Mouse (Mus musculus) thymus, adult 2 months (tissue): Measurements from ENCODE around the gene Baiap2l2. TPM values are rescaled to one million over a fixed set of nuclear protein-coding genes. Genes with fewer than 3 reads are reported as not detected.
A peak's percentile ranks its signal among the peaks of the same experiment; 100 is the strongest.

Experiments
- DNase-seq: peaks from one replicate; pipeline ENCODE4 v3.0.0; 2021
- H3K27ac ChIP-seq: fragments of 200-500 bp; 2 replicates; pipeline ENCODE4 v1.5.1; 2012; ENCODE audit warnings: low read length, control low read depth; ENCODE audit not compliant: control insufficient read depth, insufficient read depth
- H3K27me3 ChIP-seq: fragments of 200-500 bp; 2 replicates; pipeline ENCODE4 v1.6.1; 2012; ENCODE audit warnings: mild to moderate bottlenecking, low read length, moderate library complexity, mixed read lengths; ENCODE audit not compliant: control insufficient read depth, insufficient read depth
- H3K36me3 ChIP-seq: fragments of 200-500 bp; 2 replicates; pipeline ENCODE4 v1.6.1; 2012; ENCODE audit warnings: mild to moderate bottlenecking, low read length, moderate library complexity; ENCODE audit not compliant: control insufficient read depth, insufficient read depth
- H3K4me1 ChIP-seq: fragments of 200-500 bp; replicated peaks from 2 replicates; pipeline ENCODE4 v1.6.1; 2012; ENCODE audit warnings: low read length; ENCODE audit not compliant: control insufficient read depth, insufficient read depth
- H3K4me3 ChIP-seq: fragments of 200-500 bp; 2 replicates; pipeline ENCODE4 v1.5.1; 2012; ENCODE audit warnings: mild to moderate bottlenecking, low read length, control low read depth, moderate library complexity; ENCODE audit not compliant: control insufficient read depth, insufficient read depth
- CTCF ChIP-seq: fragments of 200-500 bp; IDR thresholded peaks from 2 replicates; pipeline ENCODE4 v1.5.1; 2012; ENCODE audit warnings: mild to moderate bottlenecking, control low read depth, low read length, moderate library complexity, borderline replicate concordance; ENCODE audit not compliant: control insufficient read depth, poor library complexity, insufficient read depth; ENCODE audit errors: extremely low read depth
- POLR2A ChIP-seq: fragments of 200-500 bp; IDR thresholded peaks from 2 replicates; pipeline ENCODE4 v1.6.1; 2012; ENCODE audit warnings: mild to moderate bottlenecking, low read length, control low read depth, moderate library complexity; ENCODE audit not compliant: control insufficient read depth, poor library complexity, insufficient read depth; ENCODE audit errors: extremely low read depth
- WGBS: fragments of 180-500 bp; shearing (Covaris S2); methylation state at CpG from one replicate; pipeline ENCODE4 v1.1.7; 2018; 5-methylcytosine and 5-hydroxymethylcytosine counted together
- polyA plus RNA-seq: library from polyadenylated mRNA; depleted of rRNA; stranded (reverse); fragments of >200 nt; gene quantifications from 2 replicates; pipeline ENCODE4 v1.2.3, GENCODE M21; 2012

The Baiap2l2 gene
- polyA plus RNA-seq, 1 experiment = 2.9 TPM

- 97% methylated on average over 8 of the region's 8 CpGs for WGBS
- H3K4me3 ChIP-seq = no peak overlapping the region
- 0 out of 2 replicates have a peak, but pooled peaks cover 4% of the 10 kb centered on the region for H3K36me3 ChIP-seq
- no peaks in the 10 kb centered on the region; the same call in 1 of the 2 replicates for H3K4me1 ChIP-seq
- TF ChIP-seq POLR2A = no peak
- TF ChIP-seq CTCF = no peak
- H3K27ac ChIP-seq = no peak overlapping the region
- DNase-seq = peak; percentile 55
- H3K27me3 ChIP-seq = no peaks in the 10 kb centered on the region
Measured at GRCm38 (mm10) chr15:79303725-79304124, 18.4 kb upstream of the Baiap2l2 start.

GRCm38 (mm10) chr15:79299563-79300155 is 14.3 kb upstream of the Baiap2l2 start:
- Histone ChIP-seq H3K4me1 (no peaks in the 10 kb centered on the region; the same call in 1 of the 2 replicates), H3K4me3 (no peak overlapping the region), H3K27me3 (no peaks in the 10 kb centered on the region), H3K27ac (no peak overlapping the region), H3K36me3 (no peaks in the 10 kb centered on the region)
- no peak for TF ChIP-seq CTCF
- TF ChIP-seq POLR2A = no peak
- no peak for DNase-seq
- 95% methylated on average over 2 of the region's 2 CpGs for WGBS

- DNase-seq = no peak
- no peaks in the 10 kb centered on the region; the same call in 1 of the 2 replicates for H3K4me1 ChIP-seq
- H3K4me3 ChIP-seq = no peak overlapping the region
- no peak for TF ChIP-seq POLR2A
- no peak for TF ChIP-seq CTCF
- WGBS = 94% methylated on average over 6 of the region's 6 CpGs
- no peaks in the 10 kb centered on the region for H3K36me3 ChIP-seq
- no peaks in the 10 kb centered on the region for H3K27me3 ChIP-seq
- no peak overlapping the region for H3K27ac ChIP-seq
Measured at GRCm38 (mm10) chr15:79298553-79298952, 13.2 kb upstream of the Baiap2l2 start.

- no peak overlapping the region for H3K27ac ChIP-seq
- TF ChIP-seq CTCF (no peak), POLR2A (no peak)
- H3K4me1 ChIP-seq = no peaks in the 10 kb centered on the region
- no peak overlapping the region for H3K4me3 ChIP-seq
- DNase-seq = no peak
- 95% methylated on average over 9 of the region's 9 CpGs for WGBS
- H3K27me3 ChIP-seq = no peaks in the 10 kb centered on the region
- H3K36me3 ChIP-seq = no peaks in the 10 kb centered on the region
Measured at GRCm38 (mm10) chr15:79292779-79293178, 7.4 kb upstream of the Baiap2l2 start.

GRCm38 (mm10) chr15:79290340-79290739 is 5.0 kb upstream of the Baiap2l2 start:
- H3K27me3 ChIP-seq = no peaks in the 10 kb centered on the region
- H3K4me3 ChIP-seq = no peak overlapping the region
- DNase-seq = no peak
- WGBS = 95% methylated on average over 3 of the region's 3 CpGs
- TF ChIP-seq POLR2A = no peak
- no peak for TF ChIP-seq CTCF
- no peaks in the 10 kb centered on the region for H3K4me1 ChIP-seq
- no peak overlapping the region for H3K27ac ChIP-seq
- H3K36me3 ChIP-seq = 0 out of 2 replicates have a peak, but pooled peaks cover 3% of the 10 kb centered on the region

GRCm38 (mm10) chr15:79289441-79289840 is 4.1 kb upstream of the Baiap2l2 start:
- Histone ChIP-seq H3K4me3 (no peak overlapping the region), H3K36me3 (0 out of 2 replicates have a peak, but pooled peaks cover 3% of the 10 kb centered on the region), H3K4me1 (no peaks in the 10 kb centered on the region), H3K27me3 (no peaks in the 10 kb centered on the region), H3K27ac (no peak overlapping the region)
- WGBS = 93% methylated on average over 12 of the region's 12 CpGs
- no peak for DNase-seq
- TF ChIP-seq CTCF = no peak
- TF ChIP-seq POLR2A = no peak
